Mouse (Mus musculus): ENCODE measurements around the gene Lmx1b.
A peak's percentile ranks its signal among the peaks of the same experiment; 100 is the strongest.

The Lmx1b gene

DNA sequence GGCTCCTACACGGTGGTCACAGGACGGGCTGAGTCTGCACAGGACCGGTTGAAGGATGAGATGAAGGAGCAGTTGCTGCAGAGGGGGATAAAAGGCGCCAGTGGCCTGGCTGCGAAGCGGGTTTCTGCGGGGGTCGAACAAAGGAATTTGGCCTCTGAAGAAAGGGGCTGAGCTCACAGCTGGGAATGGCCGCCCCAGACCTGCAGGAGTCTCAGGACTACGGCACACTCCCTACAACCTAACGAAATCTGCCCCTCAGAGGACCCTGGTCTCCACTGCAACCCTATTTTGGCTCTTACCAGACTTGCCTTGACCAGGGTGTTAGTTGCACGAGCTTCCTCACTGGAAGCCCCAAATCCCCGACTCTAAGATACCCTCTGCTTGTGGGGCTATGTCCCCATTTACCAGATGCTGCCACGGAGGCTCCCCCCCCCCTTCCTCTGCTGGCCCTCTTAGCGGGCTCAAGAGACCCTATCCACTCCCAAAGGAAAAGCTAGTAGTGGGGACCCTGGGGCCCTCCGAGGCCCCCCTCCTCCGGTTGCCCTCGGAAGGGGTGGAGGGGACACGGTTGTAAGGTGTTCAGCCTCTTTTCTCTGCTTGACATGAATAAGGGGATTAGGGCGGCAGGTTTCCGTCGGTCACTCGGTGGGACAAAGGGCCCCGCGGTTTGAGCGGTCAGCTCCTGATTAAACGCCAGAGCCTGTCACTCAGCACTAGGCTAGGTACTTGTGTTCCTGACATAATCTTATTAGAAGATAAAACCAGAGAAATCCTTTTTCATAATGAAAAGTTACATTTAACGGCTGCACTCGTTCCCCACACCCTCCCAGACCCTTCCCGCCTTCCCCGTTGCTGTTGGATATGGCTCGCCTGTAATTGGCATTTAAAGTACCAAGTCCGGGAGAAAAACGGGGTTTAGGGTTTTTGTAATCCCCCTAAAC lies 10.0 kb downstream of the Lmx1b start:
- DNase-seq, result no peak

DNA sequence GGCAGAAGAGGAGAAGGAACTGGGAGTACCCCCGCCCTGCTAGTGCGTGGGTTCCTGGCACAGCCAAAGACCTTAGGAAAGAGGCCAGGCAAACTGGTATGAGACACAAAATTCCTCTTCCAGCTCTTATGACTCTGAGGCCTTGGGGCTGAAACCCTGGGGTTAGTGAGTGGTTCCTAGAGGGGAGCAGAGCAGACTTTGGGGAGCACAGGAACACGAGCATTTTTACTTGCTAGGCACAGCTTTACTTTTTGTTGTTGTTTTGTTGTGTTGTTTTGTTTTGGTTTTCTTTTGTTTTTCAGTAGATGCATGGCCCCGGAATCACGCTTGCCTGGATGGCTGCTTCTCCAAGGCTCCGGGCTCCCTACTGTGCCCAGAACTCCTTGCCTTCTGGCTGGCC lies 10.7 kb downstream of the Lmx1b start:
- no peak for DNase-seq

DNA sequence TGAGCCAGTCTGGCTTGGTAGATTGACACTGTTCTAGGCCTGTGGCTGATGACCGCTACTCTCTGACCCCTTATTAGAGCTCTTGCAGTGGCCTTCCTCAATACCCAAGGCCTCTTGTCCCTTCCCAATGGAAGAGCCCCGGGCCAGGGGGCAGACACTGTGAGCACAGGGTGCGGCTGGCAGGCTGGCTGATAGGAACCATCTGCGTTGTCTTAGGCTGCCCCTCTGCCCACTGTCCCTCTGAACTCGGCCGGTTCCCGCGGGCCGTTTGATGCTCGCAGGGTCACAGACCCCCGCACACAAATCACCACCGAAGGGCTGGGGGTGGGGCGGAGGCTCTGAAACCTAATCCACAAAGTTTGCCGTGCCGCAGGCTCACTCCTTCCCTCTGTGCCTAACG lies 11.5 kb downstream of the Lmx1b start:
- no peak for DNase-seq

DNA sequence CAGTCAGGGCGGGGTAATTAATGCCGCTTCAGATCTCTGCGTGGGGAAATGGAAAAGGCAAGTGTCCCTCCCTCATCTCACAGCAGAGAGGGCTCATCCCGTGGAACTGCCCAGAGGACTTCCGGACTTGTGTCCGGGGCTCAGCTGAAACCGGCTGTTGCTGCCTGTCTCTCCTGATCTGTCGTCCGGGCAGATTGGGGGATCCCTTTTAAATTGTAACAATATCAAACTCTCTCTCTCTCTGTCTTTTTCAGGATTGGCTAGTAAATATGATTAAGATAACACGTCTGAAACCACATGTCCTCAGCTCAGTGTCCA lies 13.3 kb downstream of the Lmx1b start:
- DNase-seq, result no peak

DNA sequence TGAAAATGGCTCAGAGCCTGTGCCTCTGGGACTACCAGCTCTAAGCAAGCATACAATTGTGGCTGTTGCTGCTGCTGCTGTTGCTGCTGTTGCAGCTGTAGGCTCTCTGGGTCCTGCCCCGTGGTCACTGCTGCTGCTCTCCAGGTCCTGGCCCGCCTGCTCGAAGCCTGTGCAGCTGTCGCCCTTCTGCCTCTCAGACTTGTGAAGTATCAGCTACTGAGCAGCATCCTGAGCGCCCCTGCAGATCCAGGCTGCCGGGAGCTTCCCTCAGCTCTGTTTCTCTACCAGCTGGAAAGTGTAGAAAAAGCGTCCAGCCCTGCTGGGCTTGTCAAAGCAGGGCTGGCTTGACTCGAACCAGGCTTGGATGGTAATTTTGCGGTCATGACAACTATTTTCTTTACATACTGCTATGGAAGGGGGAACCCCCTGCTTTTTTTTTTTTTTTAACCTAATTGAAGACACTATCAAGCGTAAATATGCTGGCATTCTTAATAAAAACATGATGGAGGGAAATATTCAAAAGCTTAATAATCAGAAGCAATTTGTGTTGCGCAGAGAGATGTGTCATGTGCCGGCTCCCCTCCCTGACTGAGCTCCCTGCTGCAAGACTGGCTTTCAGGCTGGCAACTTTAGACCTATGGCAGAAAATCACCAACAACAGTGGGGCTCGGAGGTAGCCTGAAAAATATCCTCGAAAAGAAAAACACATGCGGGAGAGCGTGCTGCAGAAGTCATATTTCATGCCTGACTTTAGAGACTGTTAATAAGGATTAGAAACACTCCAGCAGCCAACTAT lies 13.9 kb downstream of the Lmx1b start:
- no peak for DNase-seq

DNA sequence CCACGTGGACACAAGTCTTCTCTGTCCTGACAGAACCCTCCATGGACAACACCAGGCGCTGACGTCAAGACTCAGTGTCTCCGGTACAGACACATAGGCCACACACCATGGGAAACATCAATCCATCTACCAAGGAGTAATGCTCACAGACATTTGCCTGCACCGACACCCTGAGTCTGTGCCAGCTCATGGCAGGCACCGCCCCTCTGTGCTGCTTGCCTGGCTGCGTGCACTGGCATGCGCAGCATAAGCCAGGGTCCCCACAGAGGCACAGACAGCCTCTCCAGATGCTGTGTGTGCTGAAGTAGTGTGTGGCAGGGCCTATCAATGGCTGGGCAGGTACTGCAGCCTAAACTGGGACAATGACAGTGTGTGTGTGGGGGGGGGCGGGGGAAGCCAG lies 22.6 kb downstream of the Lmx1b start:
- no peak for DNase-seq

DNA sequence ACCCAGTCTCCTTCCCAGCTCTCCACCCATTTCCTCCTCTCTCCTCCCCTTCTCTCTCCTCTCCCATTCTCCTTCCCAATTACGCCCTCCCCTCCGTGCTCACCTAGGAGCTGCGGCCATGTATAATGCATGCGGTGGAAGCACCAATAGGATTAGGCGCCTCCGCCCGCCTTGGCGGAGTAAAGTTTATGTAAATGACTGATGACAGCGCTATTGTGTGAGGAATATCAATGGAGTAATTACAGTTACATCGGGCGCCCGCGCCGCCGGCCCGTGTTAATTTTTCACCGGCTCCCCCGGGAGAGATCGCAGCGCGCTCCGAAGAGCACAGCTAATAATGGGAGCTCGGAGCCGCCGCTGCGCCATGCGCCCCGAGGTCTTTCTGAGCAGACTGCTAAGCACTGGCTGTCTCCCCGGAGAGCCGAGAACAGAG lies 23.9 kb downstream of the Lmx1b start:
- no peak for DNase-seq

DNA sequence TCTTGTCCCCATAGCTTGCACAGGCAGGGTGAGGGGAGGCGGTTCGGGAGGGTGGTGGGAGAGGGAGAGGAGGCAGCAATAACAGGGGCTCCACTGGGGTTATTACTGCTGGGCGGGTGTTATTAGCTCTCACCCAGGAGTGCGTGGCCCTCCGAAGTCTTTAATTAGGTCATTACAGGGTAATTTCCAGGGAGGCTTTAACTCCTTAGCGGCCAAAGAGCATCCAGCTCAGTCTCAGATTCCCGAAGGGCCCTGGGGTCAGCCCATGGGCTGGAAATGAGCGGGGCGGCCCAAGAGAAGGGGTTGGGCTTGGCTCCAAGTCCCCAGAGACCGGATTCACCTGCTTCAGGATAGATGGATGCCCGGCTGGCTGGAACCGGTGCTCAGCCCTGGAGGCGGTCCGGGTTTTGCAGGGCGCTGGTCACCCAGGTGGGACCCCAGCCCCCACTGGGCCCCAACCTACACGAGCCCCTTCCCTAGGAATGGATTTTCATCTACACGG lies 24.4 kb downstream of the Lmx1b start:
- no peak for DNase-seq

DNA sequence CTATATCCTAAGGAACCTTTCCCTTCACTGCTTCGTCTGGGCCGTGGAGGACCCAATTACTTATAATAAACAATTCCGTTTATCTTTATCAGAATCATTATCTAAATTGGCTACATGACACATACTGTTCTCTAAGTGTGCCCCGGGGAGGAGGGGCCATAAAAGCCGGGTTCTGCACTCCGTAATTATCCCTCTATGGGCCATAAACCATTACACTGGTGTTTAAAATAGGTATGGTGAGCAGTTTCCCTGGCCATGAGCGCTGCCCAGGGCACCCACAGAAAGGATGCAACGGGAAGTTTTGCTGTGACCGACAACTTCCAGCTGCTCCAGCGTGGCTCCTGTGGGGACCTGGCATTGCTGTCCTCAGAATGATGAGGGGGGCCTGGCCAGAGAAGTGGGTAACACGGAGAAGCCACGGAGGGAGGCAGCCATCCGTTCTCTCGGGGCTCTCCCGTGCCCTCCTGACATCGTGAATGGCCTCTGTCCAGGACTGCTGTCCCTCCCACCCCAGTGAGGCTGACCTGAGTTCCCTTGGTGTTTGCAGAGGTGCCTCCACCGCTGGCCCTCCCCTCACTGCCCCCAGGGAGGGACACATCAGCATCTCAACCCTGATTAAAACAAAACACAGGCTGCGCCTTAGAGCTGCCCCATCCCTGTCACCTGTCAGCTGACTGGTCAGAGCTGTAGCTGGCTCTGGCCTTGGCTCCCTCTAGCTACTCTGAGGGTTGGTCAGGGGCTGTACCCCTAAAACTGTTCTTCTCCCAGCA lies 34.6 kb downstream of the Lmx1b start:
- DNase-seq, result no peak

DNA sequence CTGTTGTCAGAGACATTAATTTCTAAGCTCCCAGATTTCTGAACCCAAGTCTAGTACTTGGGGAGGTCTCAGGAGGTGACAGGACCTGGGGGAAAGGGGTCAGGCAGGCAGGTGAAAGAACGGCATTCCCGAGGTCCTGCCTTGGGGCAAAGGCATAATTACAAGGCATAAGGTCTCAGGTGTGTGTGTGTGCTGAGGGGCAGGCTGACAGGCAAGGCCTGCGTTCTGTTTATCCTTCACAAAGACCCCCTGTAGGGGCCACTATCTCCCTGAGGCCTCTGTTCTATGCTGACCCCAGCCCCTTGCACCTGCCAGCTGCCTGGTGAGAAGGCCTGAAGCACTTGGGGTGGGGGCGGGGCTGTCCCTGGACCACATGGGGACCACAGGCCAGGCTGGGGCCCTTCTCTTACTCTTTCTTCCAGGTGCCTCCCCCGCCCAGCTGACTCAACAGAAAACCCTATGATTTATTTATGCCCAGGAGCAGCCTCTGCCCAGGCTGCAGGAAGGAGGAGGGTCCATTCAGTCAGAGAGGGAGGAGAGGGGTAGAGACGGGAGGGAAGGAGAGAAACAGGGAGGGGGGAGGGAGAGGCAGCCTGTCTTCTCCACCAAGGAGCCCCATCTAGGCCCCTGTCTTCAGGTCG lies 35.3 kb downstream of the Lmx1b start:
- DNase-seq, result no peak

DNA sequence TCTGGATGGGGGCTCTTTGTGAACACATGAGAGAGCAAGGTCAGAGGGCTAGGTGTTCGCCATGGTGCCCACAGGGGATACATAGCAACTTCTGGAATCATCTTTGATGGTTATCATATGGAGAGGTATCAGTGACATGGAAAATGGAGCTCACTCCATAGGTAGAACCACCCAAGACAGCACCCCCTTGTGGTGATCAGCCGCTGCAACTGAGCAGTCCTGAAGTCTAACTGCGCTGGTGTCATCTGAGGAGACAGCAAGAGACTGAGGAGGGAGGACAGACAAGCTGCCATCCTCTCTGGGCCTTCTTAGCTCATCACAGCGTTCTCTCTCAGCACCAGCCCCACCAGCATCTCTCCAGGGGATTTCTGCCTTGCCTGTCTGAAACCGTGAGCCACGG lies 39.8 kb downstream of the Lmx1b start:
- DNase-seq, result no peak

DNA sequence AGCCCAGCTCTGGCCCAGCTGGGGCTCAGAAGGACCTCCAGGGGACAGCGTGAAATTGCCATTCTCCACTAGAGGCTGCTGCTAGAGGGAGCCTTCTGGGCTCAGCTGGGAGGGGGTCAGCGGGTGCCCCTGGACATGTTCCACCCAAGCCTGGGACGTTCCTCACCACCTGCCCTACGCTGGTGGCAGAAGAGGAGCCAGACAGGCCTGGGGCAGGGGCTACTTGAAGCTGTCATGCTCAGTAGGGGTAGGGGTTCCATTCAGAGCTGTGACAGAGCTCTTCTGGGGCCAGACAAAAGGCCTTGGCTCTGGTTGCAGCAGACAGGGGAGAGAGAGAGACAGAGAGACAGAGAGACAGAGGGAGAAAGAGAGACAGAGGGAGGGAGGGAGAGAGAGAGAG lies 42.9 kb downstream of the Lmx1b start:
- DNase-seq, result no peak

DNA sequence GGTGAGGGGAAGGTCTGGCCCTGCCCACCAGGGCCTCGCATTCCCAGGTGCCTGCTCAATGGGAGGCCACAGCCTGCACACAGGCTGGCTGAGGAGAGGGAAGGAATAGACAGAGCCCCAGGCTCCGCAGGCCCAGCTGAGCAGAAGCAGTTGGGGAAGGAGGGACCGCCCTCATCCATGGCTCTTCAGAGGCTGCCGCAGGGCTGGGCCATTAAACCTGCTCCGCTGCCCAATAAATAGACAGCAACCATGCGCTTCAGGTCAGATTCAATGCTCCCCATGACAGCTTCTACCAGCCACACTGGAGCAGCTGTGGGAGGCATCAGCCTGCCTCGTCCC lies 45.3 kb downstream of the Lmx1b start:
- no peak for DNase-seq

DNA sequence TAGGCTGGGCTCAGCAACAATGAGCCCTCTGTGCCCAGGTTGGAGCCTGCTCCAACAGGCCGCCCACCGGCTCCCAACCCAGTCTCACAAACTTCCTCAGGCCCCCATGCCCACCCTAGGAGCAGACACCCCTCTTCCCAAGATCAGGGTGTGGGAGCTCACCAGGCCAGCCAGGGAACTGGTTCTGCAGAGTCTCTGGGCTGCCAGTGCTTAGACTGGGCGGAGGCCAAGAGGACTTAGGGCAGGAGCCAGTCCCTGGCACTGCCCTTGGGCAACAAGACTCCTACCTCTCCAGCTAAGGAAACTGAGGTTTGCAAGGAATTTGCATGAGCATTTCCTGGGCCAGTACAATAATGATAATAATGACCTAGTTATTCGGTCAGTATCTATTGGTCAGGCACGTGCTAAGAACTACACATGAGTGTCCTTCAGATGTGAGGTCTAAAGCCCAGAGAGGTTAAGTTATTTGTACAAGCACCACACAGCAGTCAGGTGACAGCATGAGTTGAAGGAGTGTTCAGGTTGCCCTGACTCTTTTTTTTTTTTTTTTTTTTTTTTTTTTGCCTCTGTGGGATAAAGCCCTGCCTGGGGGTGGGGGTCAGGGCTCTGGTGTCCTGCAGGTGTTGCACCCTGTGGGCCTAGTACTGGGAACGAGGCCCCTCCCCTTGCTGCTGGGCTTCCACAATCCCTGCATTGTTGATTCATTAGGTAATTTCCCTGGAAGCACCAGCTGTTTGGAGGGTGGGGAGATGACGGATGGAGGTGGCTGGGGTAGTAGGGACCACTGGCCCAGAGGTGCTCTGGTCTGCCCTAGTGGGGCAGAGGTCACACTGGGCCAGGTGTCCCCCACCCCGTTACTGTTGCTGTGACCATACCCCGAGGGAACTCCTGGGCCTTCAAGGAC lies 45.9 kb downstream of the Lmx1b start:
- DNase-seq, result no peak

DNA sequence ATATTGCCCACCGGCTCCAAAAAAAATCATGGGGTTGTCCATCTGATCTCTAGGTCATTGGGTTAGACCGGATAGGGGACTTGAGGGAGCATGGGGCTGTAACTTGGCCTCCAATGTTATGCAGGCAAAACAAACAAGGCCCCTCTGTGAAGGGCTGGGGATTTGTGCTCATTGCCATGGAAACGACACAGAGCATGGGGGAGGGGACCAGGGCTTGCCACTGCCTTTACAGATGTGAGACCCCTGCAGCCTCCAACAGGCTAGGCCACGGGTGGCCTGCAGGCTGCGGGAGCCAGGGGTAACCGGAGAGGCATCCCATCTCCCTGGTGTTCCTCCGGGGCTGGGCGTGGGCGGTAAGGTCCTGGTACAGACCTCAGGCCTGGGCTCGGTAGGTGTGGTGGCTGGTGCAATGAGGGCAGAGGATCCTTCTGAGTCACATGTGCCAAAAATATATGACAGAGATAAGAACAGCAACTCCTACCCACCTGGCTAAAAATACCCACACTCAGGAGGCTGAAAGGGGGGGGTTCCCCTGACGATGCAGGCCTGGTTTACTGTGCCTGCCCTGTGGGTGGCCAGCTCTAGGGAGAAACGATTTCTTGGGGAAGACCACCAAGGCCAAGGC lies 47.3 kb downstream of the Lmx1b start:
- DNase-seq, result no peak

DNA sequence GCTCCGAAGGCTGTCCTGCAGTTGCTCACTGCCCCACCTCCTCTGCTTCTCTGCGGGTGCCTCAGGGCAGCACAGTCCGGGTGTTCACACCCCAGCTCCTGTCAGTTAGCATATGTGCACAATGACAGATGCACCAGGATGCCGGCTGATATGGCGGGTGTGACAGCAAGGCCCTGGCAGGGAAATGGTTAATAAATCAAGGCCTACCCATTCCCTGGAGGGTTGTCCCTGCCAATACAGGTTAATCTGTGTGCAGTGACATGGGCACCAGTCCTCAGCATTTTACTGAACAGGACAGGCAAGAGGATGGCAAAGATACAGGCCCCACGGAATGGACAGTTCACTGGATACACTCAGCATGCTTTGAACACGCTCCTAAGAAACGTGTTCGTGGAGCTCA lies 51.0 kb downstream of the Lmx1b start:
- no peak for DNase-seq

DNA sequence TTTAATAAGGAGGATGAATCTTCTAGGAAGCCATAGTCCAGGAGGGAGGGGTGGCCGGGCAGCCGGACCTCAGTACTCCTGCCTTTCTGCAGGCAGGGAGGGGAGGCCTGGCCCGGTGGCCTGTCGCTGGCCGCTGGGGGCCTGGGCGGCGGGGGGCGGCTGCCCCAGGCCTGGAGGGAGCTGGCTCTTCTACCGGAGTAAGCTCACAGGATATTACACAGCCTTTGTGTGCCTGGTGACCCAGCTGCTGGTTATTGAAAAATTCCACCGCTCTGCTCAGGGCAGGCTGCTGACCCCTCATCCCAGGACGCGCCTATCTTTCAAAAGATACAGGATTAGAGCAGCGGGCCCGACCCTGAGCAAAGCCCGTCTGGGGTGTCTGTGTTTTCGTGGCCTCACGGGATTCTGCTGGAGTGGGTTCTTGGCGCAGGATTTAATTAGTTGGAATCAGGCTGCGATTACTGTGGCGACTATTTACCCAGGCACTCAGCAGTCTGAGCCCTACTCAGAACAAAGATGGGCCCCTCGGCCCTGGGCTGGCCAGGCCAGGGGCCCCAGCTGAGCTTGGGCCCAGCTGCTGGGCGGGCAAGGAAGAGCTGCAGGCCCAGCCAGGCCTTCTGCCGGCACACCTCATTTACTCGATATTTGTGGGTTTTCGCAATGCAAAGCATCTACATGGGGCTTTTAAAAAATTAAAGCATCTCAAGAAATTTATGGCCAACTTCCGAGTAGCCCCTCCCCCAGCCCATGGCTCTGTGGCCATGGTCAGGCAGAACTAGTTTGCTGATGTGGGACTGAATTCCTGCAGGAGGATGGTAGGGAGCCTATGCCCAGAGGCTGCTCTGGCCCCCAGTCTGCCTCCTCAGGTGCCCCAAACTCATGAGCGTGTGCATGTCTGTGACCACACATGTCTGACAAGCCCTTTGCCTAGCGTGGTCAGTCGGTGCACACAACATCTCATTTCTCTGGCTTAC lies 55.1 kb downstream of the Lmx1b start:
- DNase-seq, result peak; percentile 32

DNA sequence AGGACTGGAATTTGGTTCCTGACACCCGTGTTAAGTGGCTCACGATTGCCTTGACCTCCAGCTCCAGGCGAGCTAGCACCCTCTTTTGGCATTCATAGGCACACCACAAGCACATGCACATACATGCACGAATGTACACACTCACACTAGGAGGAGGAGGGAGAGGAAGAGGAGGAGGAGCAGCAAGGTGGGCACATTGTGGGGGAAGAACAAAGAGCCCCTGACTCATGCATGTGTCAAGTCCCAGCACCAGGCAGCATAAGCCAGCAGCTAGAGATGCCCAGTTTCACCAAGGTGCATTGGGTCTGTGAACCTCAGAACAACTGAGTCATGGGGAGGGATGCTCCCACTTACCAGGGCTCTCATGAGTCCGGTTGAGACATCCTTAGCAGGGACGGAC lies 56.5 kb downstream of the Lmx1b start:
- DNase-seq, result no peak

DNA sequence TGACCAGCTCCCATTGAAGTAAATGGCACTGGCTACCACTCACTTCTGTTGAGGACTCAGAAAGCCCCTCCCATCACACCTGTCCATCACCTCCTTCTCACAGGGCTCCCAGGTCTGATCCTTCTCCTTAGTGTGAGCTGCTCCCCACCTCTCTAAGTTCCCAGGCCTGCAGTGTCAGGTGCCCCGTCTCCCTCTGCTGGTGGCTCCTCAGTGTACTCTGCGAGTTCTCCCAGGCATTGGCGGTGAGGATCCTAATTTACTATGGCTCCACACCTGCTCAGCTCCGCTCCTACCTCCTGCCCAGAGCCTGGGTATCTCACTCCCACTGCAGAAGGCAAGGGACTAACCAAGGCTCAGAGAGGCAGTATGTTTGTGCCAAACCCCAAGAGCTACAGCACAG lies 57.0 kb downstream of the Lmx1b start:
- no peak for DNase-seq

DNA sequence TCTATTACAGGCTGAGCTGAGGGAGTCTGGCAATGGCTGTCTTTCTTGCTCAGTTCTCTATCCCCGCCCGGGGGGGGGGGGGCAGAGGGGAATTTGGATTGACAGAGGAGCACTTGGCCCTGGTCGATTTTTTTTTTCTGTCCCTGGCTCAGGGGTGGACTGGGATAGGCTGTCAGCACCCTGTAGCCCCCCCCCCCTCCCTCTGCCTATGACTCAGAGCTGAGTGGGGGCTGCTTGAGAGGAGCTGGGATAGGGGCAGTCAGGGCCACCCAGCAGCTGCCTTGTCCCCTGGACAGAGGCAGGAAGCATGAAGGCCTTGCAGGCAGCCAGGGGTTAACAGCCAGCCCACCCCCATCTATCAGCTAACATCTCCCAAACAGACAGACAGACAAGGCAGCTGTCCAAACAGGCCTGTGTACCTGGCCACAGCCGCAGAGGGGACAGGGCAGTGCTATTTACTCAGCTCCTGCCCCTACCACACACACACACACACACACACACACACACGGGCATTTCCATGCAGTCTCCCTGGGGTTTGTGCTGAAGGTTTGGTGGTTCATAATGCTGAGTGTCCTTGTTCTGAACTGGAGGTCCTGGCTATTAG lies 57.8 kb downstream of the Lmx1b start:
- no peak for DNase-seq
